Mouse (Mus musculus) olfactory bulb, adult 2 months (tissue): ENCODE results near the gene Wt1. TPM values are rescaled to one million over a fixed set of nuclear protein-coding genes. Genes with fewer than 3 reads are reported as not detected.

Experiments
- H3K27ac ChIP-seq: fragments of 200-500 bp; 2 replicates; pipeline ENCODE4 v1.5.1; 2012; ENCODE audit warnings: low read depth, low read length; ENCODE audit not compliant: insufficient read depth
- H3K4me1 ChIP-seq: fragments of 200-500 bp; 2 replicates; pipeline ENCODE4 v1.6.1; 2012; ENCODE audit warnings: low read length; ENCODE audit not compliant: control insufficient read depth, insufficient read depth
- H3K4me3 ChIP-seq: fragments of 200-500 bp; 2 replicates; pipeline ENCODE4 v1.5.1; 2012; ENCODE audit warnings: mild to moderate bottlenecking, low read depth, low read length, moderate library complexity; ENCODE audit not compliant: insufficient read depth
- CTCF ChIP-seq: fragments of 200-500 bp; IDR thresholded peaks from 2 replicates; pipeline ENCODE4 v1.5.1; 2012; ENCODE audit warnings: low read depth, mild to moderate bottlenecking, low read length, moderate library complexity; ENCODE audit not compliant: insufficient read depth
- POLR2A ChIP-seq: fragments of 200-500 bp; IDR thresholded peaks from 2 replicates; pipeline ENCODE4 v1.6.1; 2012; ENCODE audit warnings: mild to moderate bottlenecking, low read depth, low read length, moderate library complexity; ENCODE audit not compliant: insufficient read depth
- WGBS: fragments of 180-500 bp; shearing (Covaris S2); methylation state at CpG from one replicate; pipeline ENCODE4 v1.1.7; 2018; 5-methylcytosine and 5-hydroxymethylcytosine counted together
- polyA plus RNA-seq: library from polyadenylated mRNA; stranded (reverse); fragments of >200 nt; gene quantifications from 2 replicates; pipeline ENCODE4 v1.2.4, GENCODE M21; 2012; ENCODE audit warnings: low replicate concordance; ENCODE audit not compliant: missing spikeins, insufficient read depth, insufficient read length

Gene Wt1
- polyA plus RNA-seq, 1 experiment = not detected

DNA sequence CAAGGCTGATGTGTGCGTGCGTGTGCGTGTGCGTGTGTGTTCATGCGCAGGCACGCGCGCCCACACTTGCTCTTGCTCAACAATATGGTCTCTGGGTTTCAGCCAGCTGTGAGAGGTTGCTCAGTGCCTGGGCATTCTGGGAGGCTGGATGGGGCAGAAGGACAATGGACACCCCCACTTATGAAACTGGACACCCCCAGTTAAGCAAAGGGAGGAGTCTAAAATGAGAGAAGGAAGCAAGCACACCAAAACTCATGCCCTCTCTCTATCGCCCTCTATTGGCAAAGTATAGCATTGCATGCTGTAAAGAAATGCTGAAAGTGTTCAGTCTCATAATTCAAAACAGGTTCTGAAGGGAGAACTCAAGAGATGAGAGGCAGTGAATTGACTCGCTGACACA, 61.9 kb downstream of the Wt1 start:
- 80% methylated on average over 10 of the region's 10 CpGs for WGBS
- Histone ChIP-seq H3K4me1 (no peaks in the 10 kb centered on the region), H3K27ac (no peak overlapping the region), H3K4me3 (no peak overlapping the region)
- TF ChIP-seq CTCF = no peak
- no peak for TF ChIP-seq POLR2A

DNA sequence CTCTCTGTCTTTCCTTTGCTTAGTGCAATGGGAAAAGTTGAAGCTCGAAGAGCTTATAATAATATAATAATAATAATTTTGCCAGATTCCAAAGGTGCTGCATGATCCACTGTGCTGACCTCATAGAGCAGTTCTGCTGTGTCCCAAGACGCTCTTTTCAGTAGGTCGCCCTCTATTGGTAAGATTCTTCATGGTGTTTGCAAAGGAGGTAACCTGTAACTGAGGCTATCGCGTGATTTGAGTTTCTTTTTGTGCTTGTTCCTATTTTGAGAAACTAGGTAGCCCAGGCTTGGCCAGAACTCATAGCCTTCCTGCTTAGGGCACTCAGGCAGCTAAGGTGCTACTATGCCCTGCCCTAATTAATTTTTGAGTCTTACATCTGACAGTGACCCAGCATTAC, 63.0 kb downstream of the Wt1 start:
- 33% methylated on average over 5 of the region's 5 CpGs for WGBS
- H3K4me1 ChIP-seq = no peaks in the 10 kb centered on the region
- TF ChIP-seq POLR2A = no peak
- TF ChIP-seq CTCF = no peak

DNA sequence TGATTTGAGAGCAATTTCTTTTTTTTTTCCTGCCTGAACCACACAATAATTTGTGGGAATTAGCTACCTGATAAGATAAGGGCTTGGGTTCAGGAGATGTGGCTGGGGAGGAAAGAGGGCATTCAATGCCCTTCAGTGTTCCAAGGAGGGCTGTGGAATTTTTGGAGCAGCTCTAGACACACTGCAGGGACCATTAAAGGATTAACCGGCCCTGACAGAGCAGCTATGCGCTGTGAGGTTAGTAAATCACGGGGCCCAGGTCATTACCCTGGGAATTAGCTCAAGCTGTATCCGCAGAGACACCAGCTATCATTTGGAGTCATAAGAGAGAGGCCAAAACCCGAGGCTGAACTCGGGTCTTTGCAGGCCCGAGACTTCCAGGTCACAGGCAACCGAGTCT, 73.8 kb downstream of the Wt1 start:
- no peak overlapping the region for H3K27ac ChIP-seq
- H3K4me1 ChIP-seq = no peaks in the 10 kb centered on the region
- TF ChIP-seq CTCF = no peak
- TF ChIP-seq POLR2A = no peak
- WGBS = 49% methylated on average over 8 of the region's 8 CpGs
- H3K4me3 ChIP-seq = no peak overlapping the region

More for the DNA sequence above, 63.0 kb downstream of the Wt1 start:
- Histone ChIP-seq H3K4me3 (no peak overlapping the region), H3K27ac (no peak overlapping the region)

DNA sequence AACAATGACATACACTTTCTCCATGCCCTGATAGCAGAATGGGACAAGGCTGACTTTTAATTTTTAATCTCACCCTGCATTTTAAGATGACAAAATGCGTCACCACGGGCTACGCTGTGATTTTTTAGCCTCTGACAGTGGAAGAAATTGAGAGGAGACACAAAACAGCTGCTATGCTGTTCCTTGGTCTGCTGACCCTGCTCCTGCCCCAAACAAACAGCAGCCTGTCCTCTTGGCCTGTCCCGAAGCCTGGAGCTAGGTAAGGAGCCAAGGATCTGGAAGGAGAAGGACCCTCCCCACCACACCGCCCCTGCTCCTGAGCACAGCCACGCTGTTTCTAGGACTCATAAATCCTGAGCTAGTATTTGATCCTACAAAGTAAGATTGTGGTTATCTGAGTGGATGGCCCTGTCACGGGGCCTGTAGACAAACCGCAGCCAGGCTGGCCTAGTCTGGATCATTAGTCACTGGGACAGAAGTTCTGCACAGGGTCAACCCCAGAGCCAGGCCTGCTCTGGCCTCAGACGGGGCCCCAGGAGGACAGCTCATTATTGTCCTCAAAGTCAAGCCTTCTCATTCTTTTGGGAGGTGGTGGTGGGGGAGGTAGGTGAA, 80.3 kb downstream of the Wt1 start:
- WGBS = 90% methylated on average over 9 of the region's 9 CpGs
- Histone ChIP-seq H3K4me3 (no peak overlapping the region), H3K27ac (no peak overlapping the region), H3K4me1 (no peaks in the 10 kb centered on the region)
- TF ChIP-seq CTCF (no peak), POLR2A (no peak)

DNA sequence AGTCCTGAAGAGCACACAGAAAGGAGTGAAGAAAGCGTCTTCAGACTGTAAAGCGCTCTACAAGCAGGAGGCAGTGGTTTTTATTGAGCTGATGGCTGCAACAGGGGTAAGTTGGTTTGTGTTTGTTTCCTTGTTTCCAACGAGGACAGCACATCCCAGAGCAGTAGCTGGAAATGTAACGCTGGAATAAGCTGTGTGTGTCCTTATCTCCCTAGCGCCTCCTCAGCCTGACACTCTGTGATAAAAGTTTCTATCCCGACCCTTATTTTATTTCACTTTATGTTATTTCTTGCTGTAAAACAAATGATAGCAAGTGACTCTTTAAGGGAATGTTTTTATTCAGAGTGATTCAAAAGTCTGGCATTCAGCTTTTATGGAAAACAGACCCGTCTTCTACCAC, 86.5 kb downstream of the Wt1 start:
- TF ChIP-seq POLR2A (no peak), CTCF (no peak)
- no peaks in the 10 kb centered on the region for H3K4me1 ChIP-seq
- H3K27ac ChIP-seq = no peak overlapping the region
- no peak overlapping the region for H3K4me3 ChIP-seq
- 68% methylated on average over 7 of the region's 7 CpGs for WGBS

DNA sequence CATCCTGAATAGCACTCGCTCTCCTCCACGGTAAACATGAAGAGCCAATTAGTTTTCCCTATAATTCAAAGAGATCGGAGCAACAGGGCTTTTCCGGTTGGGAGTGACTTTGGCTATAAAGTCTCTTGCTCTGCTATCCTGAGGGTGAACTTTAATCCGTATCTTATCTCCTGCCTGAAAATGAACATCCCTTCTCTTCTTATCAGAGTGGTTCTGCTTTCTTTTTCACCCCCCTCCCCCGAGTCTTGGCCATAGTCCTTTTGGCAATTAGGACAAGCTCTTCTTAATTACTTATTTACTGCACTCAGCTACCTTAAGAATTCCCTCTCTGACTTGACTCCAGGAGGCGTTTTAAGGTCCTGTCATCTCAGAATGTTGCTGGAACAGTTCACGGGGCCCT, 89.6 kb downstream of the Wt1 start:
- WGBS = 55% methylated on average over 8 of the region's 8 CpGs
- Histone ChIP-seq H3K4me3 (no peak overlapping the region), H3K27ac (no peak overlapping the region), H3K4me1 (no peaks in the 10 kb centered on the region)
- TF ChIP-seq POLR2A = no peak
- no peak for TF ChIP-seq CTCF

DNA sequence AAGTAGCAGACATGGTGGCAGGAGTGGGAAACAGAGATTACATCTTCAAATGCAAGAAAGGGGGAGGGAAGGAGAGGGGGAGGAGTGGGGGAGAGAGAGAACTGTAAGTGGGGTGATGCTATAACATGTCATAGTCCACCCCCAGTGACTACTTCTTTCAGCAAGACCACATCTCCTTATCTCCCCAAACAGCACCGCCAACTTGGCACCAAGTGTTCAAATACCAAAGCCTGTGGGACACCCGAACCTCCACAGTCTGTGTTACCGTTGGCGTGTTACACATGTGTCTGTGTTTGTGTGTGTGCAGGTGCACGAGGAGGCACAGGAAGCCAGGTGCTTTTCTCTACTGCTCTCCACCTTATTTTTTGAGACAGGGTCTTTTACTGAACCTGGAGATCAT, 92.9 kb downstream of the Wt1 start:
- H3K4me3 ChIP-seq = no peak overlapping the region
- TF ChIP-seq CTCF = no peak
- H3K4me1 ChIP-seq = peaks cover 2% of the 10 kb centered on the region
- H3K27ac ChIP-seq = no peak overlapping the region
- 89% methylated on average over 5 of the region's 5 CpGs for WGBS

DNA sequence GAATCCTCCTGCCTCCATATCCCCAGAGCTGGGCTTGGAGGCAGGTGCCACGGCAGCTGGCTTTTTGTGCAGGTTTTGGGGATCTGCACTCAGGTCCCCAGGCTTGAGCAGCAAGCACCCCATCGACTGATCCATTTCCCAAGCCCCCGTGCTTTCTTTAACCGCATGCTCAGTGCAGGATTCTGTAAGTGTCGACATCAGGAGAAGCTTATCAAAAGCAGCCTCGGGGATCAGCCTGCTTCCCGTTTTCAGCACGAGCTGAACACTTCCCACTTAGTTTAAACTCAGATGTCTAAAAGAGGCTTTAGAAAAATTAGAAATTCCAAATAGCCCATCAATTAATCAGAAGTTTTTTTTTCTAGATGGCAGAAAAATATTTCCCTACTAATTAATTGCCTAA, 93.3 kb downstream of the Wt1 start:
- WGBS = 61% methylated on average over 8 of the region's 8 CpGs
- Histone ChIP-seq H3K27ac (no peak overlapping the region), H3K4me3 (no peak overlapping the region), H3K4me1 (peaks cover 5% of the 10 kb centered on the region)
- TF ChIP-seq POLR2A = no peak
- TF ChIP-seq CTCF = no peak

DNA sequence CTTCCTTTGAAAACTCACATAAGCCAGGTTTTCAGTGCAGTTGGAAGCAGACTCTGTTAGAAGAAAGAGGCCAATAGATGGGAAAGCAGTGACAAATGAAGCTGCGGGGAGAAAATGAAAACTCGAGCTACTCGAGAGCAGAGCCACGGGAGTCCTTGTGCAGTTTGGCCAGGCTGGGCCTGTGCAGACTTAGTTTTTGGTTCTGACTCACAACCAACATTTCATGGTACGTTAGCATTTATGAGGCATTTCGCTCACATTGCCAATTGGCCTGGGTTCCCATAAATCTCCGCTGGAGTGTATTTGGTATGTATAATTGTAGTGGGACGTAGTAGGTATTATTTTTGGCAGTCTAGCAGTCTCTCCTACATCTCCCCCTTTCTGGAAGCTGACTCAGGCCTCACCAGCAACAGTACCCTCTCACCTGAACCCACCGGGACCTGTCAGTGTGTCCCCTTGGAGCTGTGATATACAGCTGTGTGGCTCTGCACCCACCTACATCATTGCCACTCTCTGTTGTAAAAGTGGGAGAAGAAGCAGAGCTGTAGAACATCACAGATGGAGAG, 94.5 kb downstream of the Wt1 start:
- no peak for TF ChIP-seq POLR2A
- no peak for TF ChIP-seq CTCF
- 76% methylated on average over 9 of the region's 9 CpGs for WGBS

More for the DNA sequence above, 94.5 kb downstream of the Wt1 start:
- no peak overlapping the region for H3K4me3 ChIP-seq
- peaks cover 5% of the 10 kb centered on the region for H3K4me1 ChIP-seq
- no peak overlapping the region for H3K27ac ChIP-seq

Other genes starting within 250 kb of the Wt1 start
- not detected in 2 replicates for gene Eif3m, start 109.4 kb upstream of the Wt1 start, polyA plus RNA-seq
- not detected in 2 replicates for gene Gm11060, start 34.5 kb upstream of the Wt1 start, polyA plus RNA-seq
- not detected in 2 replicates for gene Them7, start 97.8 kb downstream of the Wt1 start, polyA plus RNA-seq